Mouse (Mus musculus) embryonic facial prominence, embryonic 15.5 days (tissue): ENCODE results near the gene Mgmt. TPM values are rescaled to one million over a fixed set of nuclear protein-coding genes. Genes with fewer than 3 reads are reported as not detected.

ENCODE experiments used
- ATAC-seq: fragments of 200-750 bp; cut with Nextera tagmentation; 2 replicates; pipeline ENCODE4 v1.8.0; 2017; ENCODE audit warnings: low read depth, moderate TSS enrichment; ENCODE audit not compliant: insufficient number of reproducible peaks, low FRiP score, low TSS enrichment
- H3K27ac ChIP-seq: fragments of 300-500 bp; sonication (generic); replicated peaks from 2 replicates; pipeline ENCODE4 v1.5.1; 2015; ENCODE audit warnings: mild to moderate bottlenecking, inconsistent platforms
- H3K27me3 ChIP-seq: fragments of 300-500 bp; sonication (generic); 2 replicates; pipeline ENCODE4 v1.6.1; 2015; ENCODE audit warnings: inconsistent platforms
- H3K36me3 ChIP-seq: fragments of 300-500 bp; sonication (generic); 2 replicates; pipeline ENCODE4 v1.6.1; 2015; ENCODE audit warnings: mild to moderate bottlenecking, inconsistent platforms
- H3K4me1 ChIP-seq: fragments of 300-500 bp; sonication (generic); 2 replicates; pipeline ENCODE4 v1.6.1; 2015; ENCODE audit warnings: inconsistent platforms
- H3K4me2 ChIP-seq: fragments of 300-500 bp; sonication (generic); replicated peaks from 2 replicates; pipeline ENCODE4 v1.6.1; 2015; ENCODE audit warnings: mild to moderate bottlenecking, inconsistent platforms
- H3K4me3 ChIP-seq: fragments of 300-500 bp; sonication (generic); replicated peaks from 2 replicates; pipeline ENCODE4 v1.5.1; 2015; ENCODE audit warnings: mild to moderate bottlenecking, inconsistent platforms
- H3K9ac ChIP-seq: fragments of 300-500 bp; sonication (generic); 2 replicates; pipeline ENCODE4 v1.6.1; 2015; ENCODE audit warnings: inconsistent platforms
- H3K9me3 ChIP-seq: fragments of 300-500 bp; sonication (generic); replicated peaks from 2 replicates; pipeline ENCODE4 v1.6.1; 2016; ENCODE audit warnings: inconsistent platforms
- WGBS: fragments of 180-500 bp; shearing (Covaris S2); methylation state at CpG from one replicate; pipeline ENCODE4 v1.1.7; 2015; 5-methylcytosine and 5-hydroxymethylcytosine counted together
- polyA plus RNA-seq: library from polyadenylated mRNA; unstranded; fragments of >200 nt; fragmentation: Nextera tagmentation; extraction: Ambion mirVana; gene quantifications from 2 replicates; pipeline ENCODE4 v1.2.1, GENCODE M21; 2015

The Mgmt gene
- polyA plus RNA-seq, 1 experiment from 2014 or later = 6.7 TPM

GRCm38 (mm10) chr7:136865876-136866275, 28.5 kb upstream of the Mgmt start:
- Histone ChIP-seq H3K9me3 (no peaks in the 10 kb centered on the region), H3K27ac (no peak overlapping the region), H3K4me3 (no peak overlapping the region), H3K36me3 (no peaks in the 10 kb centered on the region), H3K9ac (no peak overlapping the region), H3K4me1 (no peaks in the 10 kb centered on the region), H3K4me2 (no peak overlapping the region), H3K27me3 (peaks cover 4% of the 10 kb centered on the region; the same call in 1 of the 2 replicates)
- no peak for ATAC-seq
- 95% methylated on average over 4 of the region's 4 CpGs for WGBS

DNA sequence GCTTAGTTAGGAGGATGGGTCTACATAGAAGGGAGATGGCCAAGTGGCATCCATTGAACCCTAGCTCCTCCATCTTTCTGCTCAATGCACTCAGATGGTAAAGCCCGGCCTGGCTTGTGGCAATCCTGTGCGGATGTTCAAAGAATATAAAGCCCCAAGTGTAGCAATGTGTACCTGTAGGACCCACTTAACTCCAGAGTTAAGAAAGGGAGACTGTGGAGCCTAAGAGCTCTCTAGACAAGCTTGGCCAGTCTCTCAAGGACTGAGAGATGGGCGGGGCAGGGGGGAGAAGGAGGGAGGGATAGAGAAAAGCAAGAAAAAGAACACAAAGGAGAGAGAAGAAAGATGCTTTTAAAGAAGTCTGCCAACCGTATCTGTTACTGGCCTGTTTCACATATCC, 27.9 kb upstream of the Mgmt start:
- Histone ChIP-seq H3K4me3 (no peak overlapping the region), H3K4me2 (no peak overlapping the region), H3K36me3 (no peaks in the 10 kb centered on the region), H3K4me1 (peaks cover 2% of the 10 kb centered on the region; the same call in 1 of the 2 replicates), H3K9me3 (no peaks in the 10 kb centered on the region), H3K9ac (no peak overlapping the region), H3K27ac (no peak overlapping the region), H3K27me3 (peaks cover 6% of the 10 kb centered on the region; the same call in 1 of the 2 replicates)
- no peak for ATAC-seq
- 69% methylated on average over 4 of the region's 4 CpGs for WGBS

GRCm38 (mm10) chr7:136871535-136871934, 22.9 kb upstream of the Mgmt start:
- no peak for ATAC-seq
- WGBS = 46% methylated on average over 11 of the region's 11 CpGs
- H3K9ac ChIP-seq = no peak overlapping the region
- no peaks in the 10 kb centered on the region for H3K36me3 ChIP-seq
- no peak overlapping the region for H3K27ac ChIP-seq
- peaks cover 8% of the 10 kb centered on the region; the same call in 1 of the 2 replicates for H3K27me3 ChIP-seq
- no peak overlapping the region for H3K4me2 ChIP-seq
- H3K9me3 ChIP-seq = no peaks in the 10 kb centered on the region
- H3K4me3 ChIP-seq = no peak overlapping the region
- peaks cover 8% of the 10 kb centered on the region; the same call in 1 of the 2 replicates for H3K4me1 ChIP-seq

DNA sequence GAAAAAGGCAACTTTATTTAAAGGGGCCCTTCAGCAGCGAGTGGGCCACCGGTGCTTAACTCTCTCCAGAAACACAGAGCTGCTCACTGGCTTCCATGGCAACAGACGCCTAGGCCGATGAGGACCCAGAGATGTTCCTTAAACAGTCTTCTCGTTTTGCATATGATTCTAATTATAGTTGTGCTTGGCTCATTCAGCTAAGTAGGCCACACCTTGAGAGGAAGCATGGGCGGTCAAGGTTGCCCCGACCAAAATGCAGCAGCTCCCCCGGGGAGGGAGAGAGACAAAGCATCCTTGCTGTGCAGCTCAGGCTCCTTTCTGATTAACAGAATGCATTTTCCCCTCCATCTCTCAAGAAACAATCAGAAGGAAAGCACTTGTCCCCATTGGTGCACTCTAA, 22.4 kb upstream of the Mgmt start:
- ATAC-seq = no peak
- 7% methylated on average over 8 of the region's 8 CpGs for WGBS
- no peak overlapping the region for H3K4me2 ChIP-seq
- peaks cover 8% of the 10 kb centered on the region; the same call in 1 of the 2 replicates for H3K4me1 ChIP-seq
- peaks cover 8% of the 10 kb centered on the region; the same call in 1 of the 2 replicates for H3K27me3 ChIP-seq
- no peaks in the 10 kb centered on the region for H3K9me3 ChIP-seq
- no peak overlapping the region for H3K4me3 ChIP-seq
- no peak overlapping the region for H3K9ac ChIP-seq
- H3K36me3 ChIP-seq = no peaks in the 10 kb centered on the region
- no peak overlapping the region for H3K27ac ChIP-seq

GRCm38 (mm10) chr7:136874396-136874795, 20.0 kb upstream of the Mgmt start:
- H3K4me3 ChIP-seq = no peak overlapping the region
- no peak overlapping the region for H3K27ac ChIP-seq
- H3K36me3 ChIP-seq = no peaks in the 10 kb centered on the region
- no peak overlapping the region for H3K9ac ChIP-seq
- no peak for ATAC-seq
- H3K9me3 ChIP-seq = no peaks in the 10 kb centered on the region
- H3K27me3 ChIP-seq = peaks cover 8% of the 10 kb centered on the region; the same call in 1 of the 2 replicates
- 52% methylated on average over 1 of the region's 1 CpGs for WGBS
- H3K4me1 ChIP-seq = peaks cover 8% of the 10 kb centered on the region; the same call in 1 of the 2 replicates
- no peak overlapping the region for H3K4me2 ChIP-seq

- Histone ChIP-seq H3K9me3 (no peaks in the 10 kb centered on the region), H3K27ac (no peak overlapping the region), H3K9ac (no peak overlapping the region), H3K27me3 (no peaks in the 10 kb centered on the region), H3K4me2 (no peak overlapping the region), H3K4me3 (no peak overlapping the region), H3K4me1 (no peaks in the 10 kb centered on the region), H3K36me3 (no peaks in the 10 kb centered on the region)
- ATAC-seq = no peak
- 77% methylated on average over 4 of the region's 4 CpGs for WGBS
Measured at GRCm38 (mm10) chr7:136880386-136880785, 14.0 kb upstream of the Mgmt start.

GRCm38 (mm10) chr7:136888161-136888560, 6.3 kb upstream of the Mgmt start:
- no peak overlapping the region for H3K4me2 ChIP-seq
- H3K4me1 ChIP-seq = no peaks in the 10 kb centered on the region
- ATAC-seq = no peak
- no peaks in the 10 kb centered on the region for H3K9me3 ChIP-seq
- no peak overlapping the region for H3K4me3 ChIP-seq
- H3K9ac ChIP-seq = no peak overlapping the region
- no peaks in the 10 kb centered on the region for H3K36me3 ChIP-seq
- no peaks in the 10 kb centered on the region for H3K27me3 ChIP-seq
- H3K27ac ChIP-seq = no peak overlapping the region
- 83% methylated on average over 6 of the region's 6 CpGs for WGBS

- Histone ChIP-seq H3K9me3 (no peaks in the 10 kb centered on the region), H3K9ac (no peak overlapping the region), H3K36me3 (no peaks in the 10 kb centered on the region), H3K4me2 (no peak overlapping the region), H3K27ac (no peak overlapping the region), H3K4me1 (peaks cover 16% of the 10 kb centered on the region; the same call in 1 of the 2 replicates), H3K4me3 (no peak overlapping the region), H3K27me3 (no peaks in the 10 kb centered on the region)
- 92% methylated on average over 1 of the region's 1 CpGs for WGBS
- no peak for ATAC-seq
Measured at GRCm38 (mm10) chr7:136895356-136895755, 942 bp downstream of the Mgmt start.

DNA sequence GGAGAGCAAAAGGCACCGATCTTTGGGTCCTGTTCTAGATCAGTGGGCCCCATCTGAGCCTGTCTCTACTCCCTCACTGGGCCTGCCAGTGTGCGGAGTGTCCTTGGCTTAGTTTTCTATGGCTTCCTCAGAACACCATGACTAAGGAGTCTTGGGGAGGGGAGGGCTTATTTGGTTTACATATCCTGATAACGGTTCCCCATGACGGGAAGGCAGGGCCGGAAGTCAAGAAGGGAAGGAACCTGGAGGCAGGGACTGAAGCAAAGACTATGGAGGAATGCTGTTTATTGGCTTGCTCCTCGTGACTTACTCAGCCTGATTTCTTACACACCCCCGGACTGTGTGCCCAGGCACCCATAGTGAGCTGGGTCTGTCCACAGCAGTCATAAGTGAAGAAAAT, 1.4 kb downstream of the Mgmt start:
- Histone ChIP-seq H3K36me3 (no peaks in the 10 kb centered on the region), H3K4me2 (no peak overlapping the region), H3K4me1 (peaks cover 16% of the 10 kb centered on the region; the same call in 1 of the 2 replicates), H3K4me3 (no peak overlapping the region), H3K9me3 (no peaks in the 10 kb centered on the region), H3K27ac (no peak overlapping the region), H3K9ac (no peak overlapping the region), H3K27me3 (no peaks in the 10 kb centered on the region)
- no peak for ATAC-seq
- WGBS = 90% methylated on average over 7 of the region's 7 CpGs

DNA sequence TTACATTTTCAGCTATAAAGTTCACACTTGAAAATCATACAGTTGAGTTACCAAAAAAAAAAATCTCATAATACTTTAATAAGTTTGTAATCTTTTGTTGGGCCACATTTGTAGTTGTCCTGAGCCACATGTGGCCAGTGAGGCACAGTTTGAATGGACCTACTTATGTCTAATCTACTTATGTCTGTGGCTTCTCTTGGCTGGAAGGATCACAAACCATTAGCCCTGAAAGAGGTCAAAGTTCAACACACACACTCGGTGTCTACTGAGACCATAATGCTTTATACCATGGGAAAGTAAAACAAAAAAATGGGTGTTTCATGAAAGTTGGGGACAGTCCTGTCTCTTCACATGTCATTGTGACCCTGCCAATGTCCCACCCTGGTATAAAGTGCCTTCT, 3.1 kb downstream of the Mgmt start:
- H3K4me1 ChIP-seq = peaks cover 16% of the 10 kb centered on the region; the same call in 1 of the 2 replicates
- H3K9me3 ChIP-seq = no peaks in the 10 kb centered on the region
- H3K4me2 ChIP-seq = no peak overlapping the region
- no peaks in the 10 kb centered on the region for H3K27me3 ChIP-seq
- no peaks in the 10 kb centered on the region for H3K36me3 ChIP-seq
- H3K4me3 ChIP-seq = no peak overlapping the region
- no peak overlapping the region for H3K9ac ChIP-seq
- WGBS = 23% methylated on average over 1 of the region's 1 CpGs
- no peak overlapping the region for H3K27ac ChIP-seq
- no peak for ATAC-seq

DNA sequence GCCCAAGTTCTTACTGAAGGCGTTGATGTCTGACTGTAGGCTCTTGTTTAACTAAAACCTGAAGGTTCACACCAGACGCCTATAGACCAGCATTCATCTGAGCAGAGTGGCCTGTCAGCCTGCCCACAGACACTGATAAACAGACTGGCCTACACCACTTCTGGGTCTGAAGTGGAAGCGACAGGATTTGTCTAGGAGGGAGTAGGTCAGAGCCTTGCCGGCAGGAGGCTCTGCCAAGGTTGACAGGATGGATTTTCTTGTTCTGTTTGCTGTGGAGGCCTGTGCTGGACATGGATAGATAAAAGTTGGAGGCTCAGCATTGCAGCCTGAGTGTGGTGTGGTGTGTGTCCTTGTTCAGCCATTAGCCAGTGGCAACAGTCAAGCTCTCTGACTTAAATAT, 3.6 kb downstream of the Mgmt start:
- Histone ChIP-seq H3K9me3 (no peaks in the 10 kb centered on the region), H3K9ac (no peak overlapping the region), H3K36me3 (no peaks in the 10 kb centered on the region), H3K27ac (no peak overlapping the region), H3K4me2 (no peak overlapping the region), H3K4me1 (peaks cover 16% of the 10 kb centered on the region; the same call in 1 of the 2 replicates), H3K4me3 (no peak overlapping the region), H3K27me3 (no peaks in the 10 kb centered on the region)
- ATAC-seq = no peak
- WGBS = 80% methylated on average over 4 of the region's 4 CpGs

- WGBS = 89% methylated on average over 11 of the region's 11 CpGs
- Histone ChIP-seq H3K9me3 (no peaks in the 10 kb centered on the region), H3K27me3 (no peaks in the 10 kb centered on the region), H3K4me2 (no peak overlapping the region), H3K36me3 (no peaks in the 10 kb centered on the region), H3K4me1 (peaks cover 3% of the 10 kb centered on the region; the same call in 1 of the 2 replicates), H3K4me3 (no peak overlapping the region), H3K27ac (no peak overlapping the region), H3K9ac (no peak overlapping the region)
- no peak for ATAC-seq
Measured at GRCm38 (mm10) chr7:136908616-136909144, 14.3 kb downstream of the Mgmt start.
